Mouse (Mus musculus): Measurements from ENCODE around the gene Amigo2. TPM values are rescaled to one million over a fixed set of nuclear protein-coding genes. Genes with fewer than 3 reads are reported as not detected.

Gene Amigo2
- polyA plus RNA-seq, 1 experiment from 2014 or later: 2.9 TPM

GRCm38 (mm10) chr15:97236943-97237342 lies 10.1 kb downstream of the Amigo2 start:
- no peak overlapping the region for H3K4me2 ChIP-seq (ENCODE audit: low read depth, low read length)
- WGBS (ENCODE audit: insufficient replicate concordance): 36% methylated on average over 9 of the region's 9 CpGs
- no peaks in the 10 kb centered on the region for H3K27me3 ChIP-seq (ENCODE audit: insufficient read depth, low read length)
- ATAC-seq (peak; percentile 56), DNase-seq (peak; percentile 72)
- no peak overlapping the region for H3K9ac ChIP-seq (replicated peaks)
- H3K9me3 ChIP-seq (ENCODE audit: low read length): no peaks in the 10 kb centered on the region
- no peak overlapping the region for H3K4me3 ChIP-seq (ENCODE audit: low read depth, low read length)
- TF ChIP-seq CTCF (IDR thresholded peaks at IDR 0.05; ENCODE audit: low read depth) (peak; percentile 85), EP300 (IDR thresholded peaks at IDR 0.05; ENCODE audit: low read depth) (no peak)
- H3K36me3 ChIP-seq (replicated peaks; ENCODE audit: insufficient read depth, low read length): no peaks in the 10 kb centered on the region
- no peak overlapping the region for H3K27ac ChIP-seq (ENCODE audit: low read depth)
- no peaks in the 10 kb centered on the region for H3K4me1 ChIP-seq (ENCODE audit: insufficient read depth)

- Histone ChIP-seq H3K4me2 (ENCODE audit: low read depth, low read length) (no peak overlapping the region), H3K27ac (ENCODE audit: low read depth) (no peak overlapping the region), H3K9me3 (ENCODE audit: low read length) (no peaks in the 10 kb centered on the region), H3K4me1 (ENCODE audit: insufficient read depth) (no peaks in the 10 kb centered on the region), H3K36me3 (replicated peaks; ENCODE audit: insufficient read depth, low read length) (no peaks in the 10 kb centered on the region), H3K4me3 (ENCODE audit: low read depth, low read length) (no peak overlapping the region), H3K9ac (replicated peaks) (no peak overlapping the region), H3K27me3 (ENCODE audit: insufficient read depth, low read length) (no peaks in the 10 kb centered on the region)
- 20% methylated on average over 7 of the region's 7 CpGs for WGBS (ENCODE audit: insufficient replicate concordance)
- ATAC-seq (no peak), DNase-seq (peak; percentile 72)
- TF ChIP-seq EP300 (IDR thresholded peaks at IDR 0.05; ENCODE audit: low read depth) (no peak), CTCF (IDR thresholded peaks at IDR 0.05; ENCODE audit: low read depth) (peak; percentile 95)
These were observed 11.9 kb downstream of the Amigo2 start for GRCm38 (mm10) chr15:97235183-97235582.

- Histone ChIP-seq H3K4me2 (ENCODE audit: low read depth, low read length) (no peak overlapping the region), H3K27me3 (ENCODE audit: insufficient read depth, low read length) (no peaks in the 10 kb centered on the region), H3K9ac (replicated peaks) (no peak overlapping the region), H3K9me3 (ENCODE audit: low read length) (no peaks in the 10 kb centered on the region), H3K36me3 (replicated peaks; ENCODE audit: insufficient read depth, low read length) (no peaks in the 10 kb centered on the region), H3K27ac (ENCODE audit: low read depth) (no peak overlapping the region), H3K4me1 (ENCODE audit: insufficient read depth) (no peaks in the 10 kb centered on the region), H3K4me3 (ENCODE audit: low read depth, low read length) (no peak overlapping the region)
- no peak for TF ChIP-seq CTCF (IDR thresholded peaks at IDR 0.05; ENCODE audit: low read depth)
- 71% methylated on average over 6 of the region's 6 CpGs for WGBS (ENCODE audit: insufficient replicate concordance)
- peak; percentile 44 for DNase-seq
- peak; percentile 57 for ATAC-seq
These were observed 13.0 kb downstream of the Amigo2 start for GRCm38 (mm10) chr15:97234076-97234475.

- H3K9ac ChIP-seq (replicated peaks): no peak overlapping the region
- no peak overlapping the region for H3K4me3 ChIP-seq (ENCODE audit: low read depth, low read length)
- ATAC-seq: peak; percentile 93
- no peaks in the 10 kb centered on the region for H3K9me3 ChIP-seq (ENCODE audit: low read length)
- peak; percentile 71 for DNase-seq
- H3K4me2 ChIP-seq (ENCODE audit: low read depth, low read length): no peak overlapping the region
- 59% methylated on average over 11 of the region's 11 CpGs for WGBS (ENCODE audit: insufficient replicate concordance)
- no peaks in the 10 kb centered on the region for H3K36me3 ChIP-seq (replicated peaks; ENCODE audit: insufficient read depth, low read length)
- no peak overlapping the region for H3K27ac ChIP-seq (ENCODE audit: low read depth)
- no peaks in the 10 kb centered on the region for H3K27me3 ChIP-seq (ENCODE audit: insufficient read depth, low read length)
- H3K4me1 ChIP-seq (ENCODE audit: insufficient read depth): no peaks in the 10 kb centered on the region
- no peak for TF ChIP-seq EP300 (IDR thresholded peaks at IDR 0.05; ENCODE audit: low read depth)
- TF ChIP-seq CTCF (IDR thresholded peaks at IDR 0.05; ENCODE audit: low read depth): no peak
These were observed 17.5 kb downstream of the Amigo2 start for GRCm38 (mm10) chr15:97229494-97230077.

GRCm38 (mm10) chr15:97224003-97224402 lies 23.1 kb downstream of the Amigo2 start:
- no peak for DNase-seq
- Histone ChIP-seq H3K4me2 (ENCODE audit: low read depth, low read length) (no peak overlapping the region), H3K9ac (replicated peaks) (no peak overlapping the region), H3K27me3 (ENCODE audit: insufficient read depth, low read length) (no peaks in the 10 kb centered on the region), H3K4me3 (ENCODE audit: low read depth, low read length) (no peak overlapping the region), H3K9me3 (ENCODE audit: low read length) (no peaks in the 10 kb centered on the region), H3K27ac (ENCODE audit: low read depth) (no peak overlapping the region), H3K36me3 (replicated peaks; ENCODE audit: insufficient read depth, low read length) (no peaks in the 10 kb centered on the region), H3K4me1 (ENCODE audit: insufficient read depth) (no peaks in the 10 kb centered on the region)
- 80% methylated on average over 8 of the region's 8 CpGs for WGBS (ENCODE audit: insufficient replicate concordance)
- no peak for ATAC-seq
- no peak for TF ChIP-seq CTCF (IDR thresholded peaks at IDR 0.05; ENCODE audit: low read depth)
- TF ChIP-seq EP300 (IDR thresholded peaks at IDR 0.05; ENCODE audit: low read depth): no peak

GRCm38 (mm10) chr15:97223431-97223830 lies 23.7 kb downstream of the Amigo2 start:
- Histone ChIP-seq H3K4me3 (ENCODE audit: low read depth, low read length) (no peak overlapping the region), H3K4me2 (ENCODE audit: low read depth, low read length) (no peak overlapping the region), H3K9ac (replicated peaks) (no peak overlapping the region), H3K9me3 (ENCODE audit: low read length) (no peaks in the 10 kb centered on the region), H3K4me1 (ENCODE audit: insufficient read depth) (no peaks in the 10 kb centered on the region), H3K27me3 (ENCODE audit: insufficient read depth, low read length) (no peaks in the 10 kb centered on the region), H3K27ac (ENCODE audit: low read depth) (no peak overlapping the region), H3K36me3 (replicated peaks; ENCODE audit: insufficient read depth, low read length) (no peaks in the 10 kb centered on the region)
- TF ChIP-seq CTCF (IDR thresholded peaks at IDR 0.05; ENCODE audit: low read depth) (no peak), EP300 (IDR thresholded peaks at IDR 0.05; ENCODE audit: low read depth) (no peak)
- 86% methylated on average over 10 of the region's 10 CpGs for WGBS (ENCODE audit: insufficient replicate concordance)
- no peak for ATAC-seq
- DNase-seq: no peak

Measured in liver, postnatal 0 days (tissue).